Mouse (Mus musculus) myocyte (in vitro differentiated cells): Measurements from ENCODE around the gene Pkp1.

ENCODE experiments used
- MAX ChIP-seq: IDR thresholded peaks from one replicate; pipeline ENCODE4 v1.6.1; 2011; ENCODE audit warnings: low read depth, mild to moderate bottlenecking, control low read depth
- TCF12 ChIP-seq: IDR thresholded peaks from one replicate; pipeline ENCODE4 v1.6.1; 2011; ENCODE audit warnings: mild to moderate bottlenecking, control low read depth; ENCODE audit not compliant: poor library complexity, insufficient read depth, severe bottlenecking

GRCm38 (mm10) chr1:135923229-135923628 is 4.2 kb upstream of the Pkp1 start:
- TF ChIP-seq MAX = no peak
- TF ChIP-seq TCF12 = no peak
